Mouse (Mus musculus) testis, adult 2 months (tissue): ENCODE results near the gene Casp8. TPM values are rescaled to one million over a fixed set of nuclear protein-coding genes. Genes with fewer than 3 reads are reported as not detected.
"Not testable (repeated sequence)": the region's sequence is repeated elsewhere in the genome, so short reads cannot be mapped to it uniquely, and the experiment has no call there.

Experiments
- H3K27ac ChIP-seq: fragments of 200-500 bp; 2 replicates; pipeline ENCODE4 v1.5.1; 2012; ENCODE audit warnings: low read depth, low read length; ENCODE audit not compliant: control insufficient read depth, insufficient read depth
- H3K27me3 ChIP-seq: fragments of 200-500 bp; 2 replicates; pipeline ENCODE4 v1.6.1; 2012; ENCODE audit warnings: mild to moderate bottlenecking, low read length, moderate library complexity; ENCODE audit not compliant: control insufficient read depth, insufficient read depth
- H3K36me3 ChIP-seq: fragments of 200-500 bp; 2 replicates; pipeline ENCODE4 v1.6.1; 2012; ENCODE audit warnings: mild to moderate bottlenecking, low read length; ENCODE audit not compliant: control insufficient read depth, insufficient read depth
- H3K4me1 ChIP-seq: fragments of 200-500 bp; 2 replicates; pipeline ENCODE4 v1.6.1; 2012; ENCODE audit warnings: low read length; ENCODE audit not compliant: control insufficient read depth, insufficient read depth
- H3K4me3 ChIP-seq: fragments of 200-500 bp; 2 replicates; pipeline ENCODE4 v1.5.1; 2012; ENCODE audit warnings: low read depth, mild to moderate bottlenecking, low read length, moderate library complexity, mixed read lengths; ENCODE audit not compliant: control insufficient read depth
- CTCF ChIP-seq: fragments of 200-500 bp; IDR thresholded peaks from 2 replicates; pipeline ENCODE4 v1.5.1; 2012; ENCODE audit warnings: low read depth, mild to moderate bottlenecking, inconsistent platforms, low read length, moderate library complexity; ENCODE audit not compliant: control insufficient read depth, insufficient read depth, insufficient replicate concordance
- POLR2A ChIP-seq: fragments of 200-500 bp; IDR thresholded peaks from 2 replicates; pipeline ENCODE4 v1.6.1; 2012; ENCODE audit warnings: low read depth, mild to moderate bottlenecking, inconsistent platforms, low read length, moderate library complexity; ENCODE audit not compliant: control insufficient read depth
- polyA plus RNA-seq: library from polyadenylated mRNA; depleted of rRNA; stranded (reverse); fragments of >200 nt; gene quantifications from 2 replicates; pipeline ENCODE4 v1.2.3, GENCODE M21; 2012

Gene Casp8
- polyA plus RNA-seq, 1 experiment = 0.90 TPM

GRCm38 (mm10) chr1:58832198-58832597 lies 37.0 kb downstream of the Casp8 start:
- no peak overlapping the region for H3K4me3 ChIP-seq
- TF ChIP-seq POLR2A = no peak
- TF ChIP-seq CTCF = no peak
- no peaks in the 10 kb centered on the region for H3K36me3 ChIP-seq
- no peak overlapping the region for H3K27ac ChIP-seq
- H3K27me3 ChIP-seq = no peaks in the 10 kb centered on the region
- no peaks in the 10 kb centered on the region for H3K4me1 ChIP-seq

DNA sequence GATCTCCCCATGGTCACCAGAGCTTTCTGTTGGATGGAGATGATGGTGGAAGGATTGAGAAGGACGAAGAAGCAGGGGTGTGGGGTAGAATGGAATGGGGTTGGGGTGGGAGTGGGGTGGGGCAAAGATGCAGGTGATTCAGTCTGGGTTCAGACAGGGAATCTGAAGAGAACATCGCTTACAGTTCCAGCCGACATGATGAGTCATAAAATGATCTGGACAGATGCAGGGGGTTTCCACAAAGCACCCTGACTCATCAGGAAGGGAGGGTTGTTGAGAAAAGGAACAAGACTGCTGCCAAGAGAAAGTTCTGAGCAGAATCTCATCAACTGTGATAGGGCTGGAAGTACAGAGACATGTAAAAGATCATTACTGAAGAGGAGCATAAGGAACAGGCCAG lies 61.6 kb downstream of the Casp8 start:
- H3K27ac ChIP-seq, H3K4me3 ChIP-seq: not testable (repeated sequence)

DNA sequence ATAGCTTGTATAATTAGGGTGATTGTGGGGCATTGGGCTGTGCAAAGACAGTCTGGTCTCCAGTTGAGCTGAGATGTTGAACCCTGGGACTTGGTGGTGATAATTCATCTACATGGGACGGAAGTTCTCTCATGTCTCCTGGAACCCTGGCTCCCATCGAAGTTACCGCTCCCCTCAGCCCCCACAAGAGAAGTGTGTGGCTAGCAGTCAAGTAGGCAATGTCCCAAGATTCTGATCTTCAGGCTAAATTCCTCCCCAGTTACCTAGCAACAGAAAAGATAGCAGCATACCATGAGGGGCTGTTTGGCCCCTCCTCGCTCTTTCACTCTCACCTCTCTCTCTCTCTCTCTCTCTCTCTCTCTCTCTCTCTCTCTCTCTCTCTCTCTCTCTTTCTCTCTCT lies 64.0 kb downstream of the Casp8 start:
- H3K27ac ChIP-seq, H3K4me1 ChIP-seq, H3K36me3 ChIP-seq, H3K4me3 ChIP-seq, H3K27me3 ChIP-seq: not testable (repeated sequence)

More for the DNA sequence above, 61.6 kb downstream of the Casp8 start:
- H3K4me1 ChIP-seq, H3K27me3 ChIP-seq, H3K36me3 ChIP-seq: not testable (repeated sequence)

DNA sequence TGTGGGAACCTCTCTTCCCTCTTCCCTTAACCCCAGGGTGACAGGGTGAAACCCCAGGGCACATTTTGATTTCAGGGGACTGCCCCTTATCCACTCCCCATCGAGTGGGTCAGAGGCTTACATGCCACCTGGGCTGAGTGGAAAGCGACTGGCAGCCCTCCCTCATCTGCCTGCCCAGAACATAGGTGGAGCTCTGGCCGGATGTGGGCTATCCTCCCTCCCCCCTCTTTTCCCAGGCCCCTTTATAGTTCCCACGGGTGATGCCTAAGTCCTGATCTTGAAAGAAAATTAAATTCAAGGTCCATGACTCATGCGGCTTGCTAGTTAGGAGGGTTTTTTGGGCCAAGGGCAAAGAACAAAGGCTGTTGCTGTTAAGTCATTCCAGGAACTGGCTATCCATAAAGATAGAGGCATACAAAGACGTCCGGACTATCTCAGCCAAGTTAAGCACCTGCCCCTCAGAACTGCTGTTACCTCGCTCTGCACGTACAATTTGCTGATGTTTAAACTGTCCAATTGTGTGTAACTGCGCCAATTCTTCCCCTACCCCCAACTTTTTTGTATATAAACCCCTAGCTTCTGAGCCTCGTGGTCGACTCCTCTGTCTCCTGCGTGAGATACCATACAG lies 64.7 kb downstream of the Casp8 start:
- not testable (repeated sequence) for H3K27me3 ChIP-seq, H3K4me3 ChIP-seq, H3K36me3 ChIP-seq, H3K4me1 ChIP-seq
- peak overlapping the region; percentile 24 for H3K27ac ChIP-seq

DNA sequence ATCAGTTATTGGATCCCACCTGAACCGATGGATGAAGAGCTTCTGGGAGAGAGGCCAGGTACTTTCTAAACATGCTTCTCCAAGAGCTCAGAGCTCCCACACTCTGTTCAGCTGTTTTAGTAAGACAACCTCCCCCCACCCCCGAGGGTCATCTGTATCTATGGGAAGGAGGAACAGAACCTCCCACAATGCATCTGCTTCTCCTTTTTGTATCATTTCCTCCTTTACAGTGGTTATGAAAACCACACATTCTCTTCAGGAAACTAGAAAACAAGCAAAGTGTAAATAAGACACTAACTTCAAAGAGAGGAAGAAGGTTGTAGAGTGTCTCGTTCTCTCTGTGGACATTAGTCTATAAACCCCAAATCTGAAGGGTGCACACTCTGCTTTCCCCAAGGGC lies 65.4 kb downstream of the Casp8 start:
- H3K4me1 ChIP-seq, H3K36me3 ChIP-seq, H3K27me3 ChIP-seq, H3K4me3 ChIP-seq: not testable (repeated sequence)
- peak overlapping the region; percentile 24; the same call in 1 of the 2 replicates for H3K27ac ChIP-seq

DNA sequence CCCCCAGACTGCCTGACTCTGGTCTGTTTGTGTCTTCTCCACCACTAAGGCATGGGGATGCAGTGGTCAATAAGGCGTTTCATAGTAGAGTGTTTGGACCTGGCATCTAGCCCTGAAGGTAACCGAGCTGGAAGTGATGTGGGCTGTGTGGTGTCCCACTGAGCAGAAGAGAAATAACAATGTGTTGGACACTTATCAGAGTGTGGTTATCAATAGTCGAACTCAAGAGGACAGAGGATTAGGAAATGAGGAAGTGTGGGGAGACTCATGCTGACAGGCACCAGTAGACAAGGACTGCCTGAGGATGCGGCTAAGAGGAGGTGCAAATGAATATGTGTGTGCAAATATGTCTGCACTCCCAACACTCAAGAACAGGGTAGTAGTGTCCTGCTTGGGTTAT lies 81.3 kb downstream of the Casp8 start:
- not testable (repeated sequence) for H3K27ac ChIP-seq, H3K36me3 ChIP-seq, H3K27me3 ChIP-seq, H3K4me1 ChIP-seq, H3K4me3 ChIP-seq

GRCm38 (mm10) chr1:58879291-58879690 lies 84.1 kb downstream of the Casp8 start:
- H3K4me3 ChIP-seq, H3K27ac ChIP-seq, H3K27me3 ChIP-seq, H3K4me1 ChIP-seq, H3K36me3 ChIP-seq: not testable (repeated sequence)

- H3K4me1 ChIP-seq, H3K27me3 ChIP-seq, H3K36me3 ChIP-seq, H3K27ac ChIP-seq, H3K4me3 ChIP-seq: not testable (repeated sequence)
Measured at GRCm38 (mm10) chr1:58883279-58883678, 88.1 kb downstream of the Casp8 start.

- no peaks in the 10 kb centered on the region for H3K27me3 ChIP-seq
- TF ChIP-seq CTCF (no peak), POLR2A (no peak)
Measured at GRCm38 (mm10) chr1:58885646-58886045, 90.5 kb downstream of the Casp8 start.

More at GRCm38 (mm10) chr1:58885646-58886045, 90.5 kb downstream of the Casp8 start:
- H3K4me1 ChIP-seq = 0 out of 2 replicates have a peak, but pooled peaks cover 2% of the 10 kb centered on the region
- H3K4me3 ChIP-seq = no peak overlapping the region
- H3K36me3 ChIP-seq = no peaks in the 10 kb centered on the region
- no peak overlapping the region for H3K27ac ChIP-seq
